Mouse (Mus musculus): ENCODE data around the gene Glra1. TPM values are rescaled to one million over a fixed set of nuclear protein-coding genes. Genes with fewer than 3 reads are reported as not detected.

Gene Glra1
- polyA plus RNA-seq, 1 experiment from 2014 or later: 0.34 TPM

GRCm38 (mm10) chr11:55502886-55503285 is 105.1 kb downstream of the Glra1 start:
- 90% methylated on average over 5 of the region's 5 CpGs for WGBS

GRCm38 (mm10) chr11:55501955-55502531 is 106.0 kb downstream of the Glra1 start:
- Histone ChIP-seq H3K4me2 (no peak overlapping the region), H3K27ac (no peak overlapping the region), H3K9ac (no peak overlapping the region), H3K9me3 (no peaks in the 10 kb centered on the region), H3K27me3 (replicated peaks) (no peaks in the 10 kb centered on the region), H3K4me3 (no peak overlapping the region), H3K4me1 (no peaks in the 10 kb centered on the region), H3K36me3 (replicated peaks) (peaks cover 19% of the 10 kb centered on the region)
- no peak for ATAC-seq (replicated peaks)
- WGBS: 82% methylated on average over 8 of the region's 8 CpGs

More at GRCm38 (mm10) chr11:55502886-55503285, 105.1 kb downstream of the Glra1 start:
- H3K9ac ChIP-seq: no peak overlapping the region
- no peaks in the 10 kb centered on the region for H3K9me3 ChIP-seq
- no peak overlapping the region for H3K27ac ChIP-seq
- no peak overlapping the region for H3K4me3 ChIP-seq
- H3K36me3 ChIP-seq (replicated peaks): peaks cover 13% of the 10 kb centered on the region
- H3K4me2 ChIP-seq: no peak overlapping the region
- H3K4me1 ChIP-seq: no peaks in the 10 kb centered on the region
- ATAC-seq (replicated peaks): no peak
- no peaks in the 10 kb centered on the region for H3K27me3 ChIP-seq (replicated peaks)

- Histone ChIP-seq H3K36me3 (replicated peaks) (peaks cover 53% of the 10 kb centered on the region), H3K4me2 (no peak overlapping the region), H3K4me1 (no peaks in the 10 kb centered on the region), H3K27ac (no peak overlapping the region), H3K4me3 (no peak overlapping the region), H3K9ac (no peak overlapping the region), H3K27me3 (replicated peaks) (no peaks in the 10 kb centered on the region), H3K9me3 (no peaks in the 10 kb centered on the region)
- WGBS: 67% methylated on average over 5 of the region's 5 CpGs
- 0 out of 2 replicates have a peak, but pooled peaks have one; percentile 70 for ATAC-seq (replicated peaks)
Measured at GRCm38 (mm10) chr11:55497885-55498284, 110.1 kb downstream of the Glra1 start.

- Histone ChIP-seq H3K27me3 (replicated peaks) (no peaks in the 10 kb centered on the region), H3K27ac (no peak overlapping the region), H3K4me2 (no peak overlapping the region), H3K9me3 (no peaks in the 10 kb centered on the region), H3K4me3 (no peak overlapping the region), H3K36me3 (replicated peaks) (peaks cover 61% of the 10 kb centered on the region), H3K4me1 (no peaks in the 10 kb centered on the region), H3K9ac (no peak overlapping the region)
- ATAC-seq (replicated peaks): no peak
- 91% methylated on average over 6 of the region's 6 CpGs for WGBS
Measured at GRCm38 (mm10) chr11:55496158-55496557, 111.8 kb downstream of the Glra1 start.

GRCm38 (mm10) chr11:55485443-55485842 is 122.6 kb downstream of the Glra1 start:
- Histone ChIP-seq H3K36me3 (replicated peaks) (peaks cover 38% of the 10 kb centered on the region), H3K27ac (no peak overlapping the region)
- WGBS: 97% methylated on average over 7 of the region's 7 CpGs

GRCm38 (mm10) chr11:55473219-55473618 is 134.8 kb downstream of the Glra1 start:
- Histone ChIP-seq H3K36me3 (replicated peaks) (no peaks in the 10 kb centered on the region; the same call in 1 of the 2 replicates), H3K4me1 (peaks cover 29% of the 10 kb centered on the region), H3K27ac (no peak overlapping the region), H3K27me3 (replicated peaks) (no peaks in the 10 kb centered on the region), H3K4me3 (no peak overlapping the region), H3K9me3 (no peaks in the 10 kb centered on the region), H3K4me2 (no peak overlapping the region), H3K9ac (no peak overlapping the region)
- no peak for ATAC-seq (replicated peaks)
- WGBS: 95% methylated on average over 3 of the region's 3 CpGs

More at GRCm38 (mm10) chr11:55485443-55485842, 122.6 kb downstream of the Glra1 start:
- Histone ChIP-seq H3K4me2 (no peak overlapping the region), H3K27me3 (replicated peaks) (no peaks in the 10 kb centered on the region), H3K4me3 (no peak overlapping the region), H3K9me3 (no peaks in the 10 kb centered on the region), H3K4me1 (no peaks in the 10 kb centered on the region), H3K9ac (no peak overlapping the region)
- no peak for ATAC-seq (replicated peaks)

- Histone ChIP-seq H3K27me3 (replicated peaks) (no peaks in the 10 kb centered on the region), H3K36me3 (replicated peaks) (no peaks in the 10 kb centered on the region; the same call in 1 of the 2 replicates), H3K4me1 (peaks cover 33% of the 10 kb centered on the region), H3K27ac (no peak overlapping the region), H3K9me3 (no peaks in the 10 kb centered on the region), H3K9ac (no peak overlapping the region), H3K4me2 (peak overlapping the region; percentile 84; the same call in 1 of the 2 replicates), H3K4me3 (0 out of 2 replicates have a peak overlapping the region, but pooled peaks have one; percentile 77)
- no peak for ATAC-seq (replicated peaks)
- 93% methylated on average over 7 of the region's 7 CpGs for WGBS
Measured at GRCm38 (mm10) chr11:55471467-55471866, 136.5 kb downstream of the Glra1 start.

GRCm38 (mm10) chr11:55470761-55471160 is 137.2 kb downstream of the Glra1 start:
- 61% methylated on average over 8 of the region's 8 CpGs for WGBS
- H3K27ac ChIP-seq: no peak overlapping the region
- no peaks in the 10 kb centered on the region; the same call in 1 of the 2 replicates for H3K36me3 ChIP-seq (replicated peaks)
- H3K4me1 ChIP-seq: peaks cover 29% of the 10 kb centered on the region
- no peak overlapping the region for H3K9ac ChIP-seq
- no peaks in the 10 kb centered on the region for H3K9me3 ChIP-seq
- H3K4me3 ChIP-seq: peak overlapping the region; percentile 77
- peak overlapping the region; percentile 84 for H3K4me2 ChIP-seq
- no peaks in the 10 kb centered on the region for H3K27me3 ChIP-seq (replicated peaks)
- ATAC-seq (replicated peaks): no peak

GRCm38 (mm10) chr11:55469923-55470691 is 137.9 kb downstream of the Glra1 start:
- H3K27ac ChIP-seq: peak overlapping the region; percentile 89
- no peaks in the 10 kb centered on the region for H3K27me3 ChIP-seq (replicated peaks)
- H3K4me3 ChIP-seq: peak overlapping the region; percentile 77
- no peaks in the 10 kb centered on the region; the same call in 1 of the 2 replicates for H3K36me3 ChIP-seq (replicated peaks)
- H3K9me3 ChIP-seq: no peaks in the 10 kb centered on the region
- H3K4me1 ChIP-seq: peaks cover 28% of the 10 kb centered on the region
- WGBS: under 1% methylated on average over 45 of the region's 46 CpGs
- ATAC-seq (replicated peaks): peak; percentile 49
- peak overlapping the region; percentile 84 for H3K9ac ChIP-seq
- H3K4me2 ChIP-seq: peak overlapping the region; percentile 84

- Histone ChIP-seq H3K4me2 (peak within 1 kb of the TSS; percentile 90), H3K27me3 (replicated peaks) (no peaks in the 10 kb centered on the region), H3K9ac (peak within 1 kb of the TSS; percentile 84), H3K36me3 (replicated peaks) (no peaks in the 10 kb centered on the region; the same call in 1 of the 2 replicates), H3K9me3 (no peaks in the 10 kb centered on the region), H3K27ac (peak within 1 kb of the TSS; percentile 89), H3K4me3 (peak within 1 kb of the TSS; percentile 77), H3K4me1 (peaks cover 28% of the 10 kb centered on the region)
- ATAC-seq (replicated peaks): peak; percentile 99
- under 1% methylated on average over 54 of the region's 57 CpGs for WGBS
Measured at GRCm38 (mm10) chr11:55469048-55469843, 138.8 kb downstream of the Glra1 start, which contains the start of gene G3bp1. TSS of gene G3bp1 (plus strand) at chr11:55469685.

GRCm38 (mm10) chr11:55468611-55469047 is 139.4 kb downstream of the Glra1 start:
- no peaks in the 10 kb centered on the region for H3K27me3 ChIP-seq (replicated peaks)
- WGBS: 3% methylated on average over 17 of the region's 17 CpGs
- H3K27ac ChIP-seq: peak overlapping the region; percentile 88
- H3K4me2 ChIP-seq: peak overlapping the region; percentile 90
- peaks cover 28% of the 10 kb centered on the region for H3K4me1 ChIP-seq
- peak overlapping the region; percentile 77 for H3K4me3 ChIP-seq
- ATAC-seq (replicated peaks): peak; percentile 10; the same call in 1 of the 2 replicates
- H3K36me3 ChIP-seq (replicated peaks): no peaks in the 10 kb centered on the region; the same call in 1 of the 2 replicates
- H3K9ac ChIP-seq: peak overlapping the region; percentile 73
- H3K9me3 ChIP-seq: no peaks in the 10 kb centered on the region

Measured in midbrain, embryonic 15.5 days (tissue).